Mouse (Mus musculus) T-helper 17 cell (primary cell): ENCODE measurements around the gene Olfr313.

Experiments used
- in situ Hi-C, 2 experiments: fragments of 300-600 bp; cut with MboI, MseI; formaldehyde crosslinking; loops; 1 replicate in 1 of 2; 2 replicates in 1 of 2; pipeline ENCODE4 v1.15.1; 2025; ENCODE audit warnings: high pct_unique_total_duplicates in 2 of 2

The Olfr313 gene

DNA sequence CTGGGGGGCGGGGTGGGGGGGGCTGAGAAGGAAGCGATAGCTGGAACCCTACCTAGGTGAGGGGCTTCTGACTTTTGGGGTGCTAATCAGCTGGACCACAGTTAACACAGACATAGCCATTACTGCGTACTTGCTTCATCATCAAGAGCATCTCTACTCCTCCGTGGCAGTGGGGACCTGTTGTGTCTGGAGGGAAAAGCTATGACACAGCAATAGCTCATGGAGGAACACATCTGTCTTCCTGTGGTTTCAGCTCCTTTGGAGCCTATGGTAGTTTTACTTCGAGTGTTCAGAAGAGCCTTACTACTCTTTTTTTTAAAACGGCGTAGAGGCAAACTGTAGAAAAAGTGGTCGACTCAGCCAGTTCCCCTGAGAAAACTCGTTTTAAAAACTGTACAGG is 32.8 kb downstream of the Olfr313 start:
- in situ Hi-C loops: no loop called here

DNA sequence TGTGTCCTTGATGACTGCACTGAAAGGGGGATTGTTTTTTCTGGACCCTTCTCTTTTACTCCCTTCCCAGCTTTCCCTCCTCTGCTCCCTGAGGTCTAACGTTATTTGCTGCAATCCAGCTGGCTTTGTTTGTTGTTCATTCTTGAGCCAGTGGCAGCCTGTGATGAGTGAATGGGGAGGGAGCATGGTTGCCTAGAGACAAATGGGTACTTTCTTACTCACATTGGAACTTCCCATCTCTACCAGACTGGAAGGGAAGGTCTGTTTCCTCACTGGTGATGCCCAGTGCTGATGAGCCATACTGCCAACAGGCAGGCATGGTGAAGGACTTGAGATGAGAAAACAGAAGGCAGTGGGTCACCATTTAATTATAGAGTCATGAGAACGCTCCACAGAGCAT is 34.9 kb downstream of the Olfr313 start:
- in situ Hi-C loops: no loop called here

DNA sequence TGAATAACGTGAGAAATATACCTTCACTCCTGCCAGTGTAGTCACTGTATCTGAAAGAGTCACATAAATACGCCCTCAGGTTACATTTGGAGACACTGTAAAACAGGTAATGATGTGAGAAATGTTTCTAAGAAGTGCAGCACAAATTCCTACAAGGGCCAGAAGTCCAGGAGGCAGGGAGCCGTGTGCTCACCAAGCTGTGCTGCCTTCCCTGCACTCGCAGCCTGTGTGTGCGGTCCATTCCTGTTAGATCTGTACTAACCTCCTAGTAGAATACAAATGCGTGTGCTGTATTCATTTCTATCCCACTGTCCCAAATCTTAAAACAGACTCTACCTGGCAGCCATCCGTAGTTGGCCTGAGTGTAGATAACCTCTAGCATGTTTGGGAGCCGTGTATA is 45.9 kb downstream of the Olfr313 start:
- in situ Hi-C loops: no loop called here

DNA sequence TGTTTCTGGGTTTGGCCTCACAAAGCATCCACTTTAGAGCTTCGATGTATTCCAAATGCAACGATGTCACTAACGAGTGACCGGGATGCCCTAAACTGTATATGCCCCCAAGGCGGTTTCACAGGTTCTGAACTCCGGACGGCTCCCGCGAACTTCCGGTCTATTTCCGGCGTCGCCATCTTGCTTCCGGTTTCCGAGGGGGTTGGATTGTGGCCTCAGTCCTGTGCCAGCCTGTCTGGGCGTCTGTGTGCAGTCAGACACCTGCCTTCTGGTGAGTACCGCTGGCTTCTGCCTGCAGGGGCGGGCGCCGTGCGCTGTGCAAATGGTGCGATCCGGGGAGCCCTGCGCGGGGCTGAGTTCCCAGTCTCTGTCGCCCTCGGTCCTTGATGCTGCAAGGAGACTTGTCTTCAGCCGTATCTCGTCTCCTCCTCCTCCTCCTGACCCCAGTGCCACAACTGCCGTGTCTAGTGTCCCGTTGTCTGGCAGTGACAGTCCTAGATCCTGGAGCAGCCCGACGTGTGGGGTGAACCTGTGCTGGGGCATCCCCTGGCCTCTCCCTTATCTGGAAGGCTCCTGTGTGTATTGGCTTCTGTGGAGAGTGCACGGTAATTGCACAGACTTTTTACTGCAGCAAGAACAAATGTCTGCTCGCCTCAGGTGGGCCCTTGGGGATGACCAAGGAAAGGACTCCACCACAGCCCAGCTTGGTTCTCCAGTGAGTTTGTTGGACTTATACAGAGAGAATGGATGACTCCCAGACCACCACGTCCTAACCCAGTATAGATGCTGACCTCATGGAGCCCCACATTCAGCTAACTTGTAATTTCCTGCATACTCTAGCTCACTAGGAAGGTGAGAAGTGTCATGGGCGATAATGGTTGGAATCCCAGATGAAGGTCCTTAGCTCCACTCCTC is 52.5 kb downstream of the Olfr313 start, which contains the start of gene 2810021J22Rik:
Gene 2810021J22Rik (plus strand): TSS at position 178 of the 915 bp plus-strand sequence.
- in situ Hi-C loops: no loop called here

DNA sequence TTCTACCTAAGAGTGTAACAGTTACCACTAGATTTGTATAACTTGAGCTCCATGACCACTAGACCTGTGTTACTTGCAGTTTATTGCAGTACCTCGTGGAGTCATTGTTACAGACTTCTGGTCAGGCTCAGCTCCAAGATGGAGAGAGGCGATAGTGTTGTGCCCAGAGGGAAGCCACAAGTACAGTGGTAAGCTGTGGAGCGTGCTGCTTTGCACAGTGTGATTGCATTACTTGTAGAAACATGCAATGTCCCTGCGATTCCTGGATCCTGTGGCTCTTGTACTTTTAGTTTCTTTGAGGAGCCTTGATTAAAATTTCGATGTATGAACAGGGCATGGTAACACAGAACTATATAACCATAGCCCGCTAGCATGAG is 53.1 kb downstream of the Olfr313 start:
- in situ Hi-C loops: no loop called here
